Mouse (Mus musculus) intestine, embryonic 14.5 days (tissue): ENCODE data around the gene Ston2. TPM values are rescaled to one million over a fixed set of nuclear protein-coding genes. Genes with fewer than 3 reads are reported as not detected.

Source experiments
- ATAC-seq: fragments of 200-750 bp; cut with Nextera tagmentation; replicated peaks from 2 replicates; pipeline ENCODE4 v1.8.0; 2017; ENCODE audit warnings: low read depth, moderate number of reproducible peaks, moderate TSS enrichment, moderate library complexity; ENCODE audit not compliant: low FRiP score, low TSS enrichment
- DNase-seq: peaks from one replicate; pipeline ENCODE4 v3.0.0-alpha.2; 2018; ENCODE audit warnings: low spot score
- H3K27ac ChIP-seq: fragments of 300-500 bp; sonication (generic); 2 replicates; pipeline ENCODE4 v1.5.1; 2014; ENCODE audit warnings: low read depth, mild to moderate bottlenecking, control low read depth
- H3K27me3 ChIP-seq: fragments of 300-500 bp; sonication (generic); replicated peaks from 2 replicates; pipeline ENCODE4 v1.6.1; 2014; ENCODE audit warnings: low read length, control low read depth; ENCODE audit not compliant: control insufficient read depth, insufficient read depth
- H3K36me3 ChIP-seq: fragments of 300-500 bp; sonication (generic); 2 replicates; pipeline ENCODE4 v1.6.1; 2014; ENCODE audit warnings: low read length, control low read depth; ENCODE audit not compliant: control insufficient read depth, insufficient read depth
- H3K4me1 ChIP-seq: fragments of 300-500 bp; sonication (generic); replicated peaks from 2 replicates; pipeline ENCODE4 v1.6.1; 2014; ENCODE audit warnings: low read length, control low read depth, mixed read lengths; ENCODE audit not compliant: control insufficient read depth, insufficient read depth
- H3K4me2 ChIP-seq: fragments of 300-500 bp; sonication (generic); 2 replicates; pipeline ENCODE4 v1.6.1; 2014; ENCODE audit warnings: low read length
- H3K4me3 ChIP-seq: fragments of 300-500 bp; sonication (generic); 2 replicates; pipeline ENCODE4 v1.5.1; 2014; ENCODE audit warnings: low read depth, low read length, control low read depth, mixed read lengths
- H3K9ac ChIP-seq: fragments of 300-500 bp; sonication (generic); 2 replicates; pipeline ENCODE4 v1.6.1; 2014; ENCODE audit warnings: mild to moderate bottlenecking, low read length
- H3K9me3 ChIP-seq: fragments of 300-500 bp; sonication (generic); 2 replicates; pipeline ENCODE4 v1.6.1; 2016; ENCODE audit warnings: low read length, control low read depth; ENCODE audit not compliant: control insufficient read depth
- WGBS: fragments of 180-500 bp; shearing (Covaris S2); extraction: QIAGEN DNeasy Blood & Tissue Kit; methylation state at CpG from one replicate; pipeline ENCODE4 v1.1.7; 2014; 5-methylcytosine and 5-hydroxymethylcytosine counted together
- polyA plus RNA-seq: library from polyadenylated mRNA; unstranded; fragments of >200 nt; fragmentation: Nextera tagmentation; extraction: Ambion mirVana; gene quantifications from 2 replicates; pipeline ENCODE4 v1.2.1, GENCODE M21; 2014

The Ston2 gene
- polyA plus RNA-seq, 1 experiment from 2014 or later, result 7.3 TPM

- Histone ChIP-seq H3K27ac (no peak overlapping the region), H3K4me1 (peaks cover 10% of the 10 kb centered on the region), H3K4me2 (no peak overlapping the region), H3K4me3 (no peak overlapping the region), H3K9me3 (0 out of 2 replicates have a peak, but pooled peaks cover 4% of the 10 kb centered on the region), H3K36me3 (0 out of 2 replicates have a peak, but pooled peaks cover 2% of the 10 kb centered on the region), H3K27me3 (no peaks in the 10 kb centered on the region), H3K9ac (no peak overlapping the region)
- DNase-seq, result no peak
- WGBS, result 73% methylated on average over 7 of the region's 7 CpGs
- no peak for ATAC-seq
Observed at GRCm38 (mm10) chr12:91643221-91643620, 145.0 kb downstream of the Ston2 start.

GRCm38 (mm10) chr12:91642426-91643093 lies 145.6 kb downstream of the Ston2 start:
- Histone ChIP-seq H3K27ac (no peak overlapping the region), H3K4me3 (no peak overlapping the region), H3K4me2 (no peak overlapping the region), H3K9me3 (0 out of 2 replicates have a peak, but pooled peaks cover 1% of the 10 kb centered on the region), H3K36me3 (no peaks in the 10 kb centered on the region), H3K9ac (no peak overlapping the region), H3K4me1 (peaks cover 10% of the 10 kb centered on the region), H3K27me3 (no peaks in the 10 kb centered on the region)
- WGBS, result 76% methylated on average over 12 of the region's 12 CpGs
- DNase-seq, result no peak
- no peak for ATAC-seq

DNA sequence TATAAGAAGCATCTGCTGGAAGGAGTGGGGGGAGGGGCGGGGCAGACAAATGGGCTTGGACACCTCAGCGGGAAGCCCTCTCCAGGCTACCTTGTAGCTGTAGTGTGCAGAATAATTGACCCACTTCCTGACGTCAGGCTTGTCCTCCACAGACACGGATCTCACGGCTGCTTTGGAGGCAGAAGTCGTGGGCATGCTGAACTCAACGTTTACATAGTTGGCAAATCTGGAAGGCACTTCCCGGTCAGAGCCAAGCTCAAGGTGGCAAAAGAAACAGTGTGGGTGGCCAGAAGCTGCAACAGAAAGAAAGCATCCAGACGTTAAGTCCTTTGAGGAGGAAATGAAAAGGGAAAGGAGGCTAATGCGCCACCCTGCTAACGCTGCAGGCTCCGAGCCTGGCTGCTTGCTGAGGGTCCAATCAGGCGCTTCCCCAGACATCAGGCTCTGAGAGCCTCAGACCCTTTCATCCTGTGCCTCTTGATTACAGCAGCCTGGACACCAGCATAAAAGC lies 146.5 kb downstream of the Ston2 start:
- DNase-seq (no peak), ATAC-seq (peak; percentile 45; the same call in 1 of the 2 replicates)
- Histone ChIP-seq H3K4me3 (peak overlapping the region; percentile 23; the same call in 1 of the 2 replicates), H3K4me1 (peaks cover 10% of the 10 kb centered on the region), H3K9ac (no peak overlapping the region), H3K27me3 (no peaks in the 10 kb centered on the region), H3K9me3 (no peaks in the 10 kb centered on the region), H3K27ac (no peak overlapping the region; the same call in 1 of the 2 replicates), H3K4me2 (peak overlapping the region; percentile 47), H3K36me3 (no peaks in the 10 kb centered on the region)
- 28% methylated on average over 13 of the region's 13 CpGs for WGBS

- Histone ChIP-seq H3K4me2 (peak overlapping the region; percentile 47), H3K9ac (no peak overlapping the region), H3K27ac (no peak overlapping the region), H3K36me3 (no peaks in the 10 kb centered on the region), H3K4me3 (no peak overlapping the region), H3K9me3 (no peaks in the 10 kb centered on the region), H3K4me1 (peaks cover 10% of the 10 kb centered on the region), H3K27me3 (no peaks in the 10 kb centered on the region)
- WGBS, result 54% methylated on average over 7 of the region's 7 CpGs
- ATAC-seq (no peak), DNase-seq (no peak)
Observed at GRCm38 (mm10) chr12:91641133-91641532, 147.1 kb downstream of the Ston2 start.

- 42% methylated on average over 7 of the region's 7 CpGs for WGBS
- ATAC-seq (no peak), DNase-seq (no peak)
- Histone ChIP-seq H3K27ac (no peak overlapping the region), H3K27me3 (no peaks in the 10 kb centered on the region), H3K4me3 (no peak overlapping the region), H3K9ac (no peak overlapping the region), H3K4me2 (no peak overlapping the region), H3K9me3 (no peaks in the 10 kb centered on the region), H3K36me3 (no peaks in the 10 kb centered on the region), H3K4me1 (peaks cover 10% of the 10 kb centered on the region)
Observed at GRCm38 (mm10) chr12:91640712-91641111, 147.5 kb downstream of the Ston2 start.

DNA sequence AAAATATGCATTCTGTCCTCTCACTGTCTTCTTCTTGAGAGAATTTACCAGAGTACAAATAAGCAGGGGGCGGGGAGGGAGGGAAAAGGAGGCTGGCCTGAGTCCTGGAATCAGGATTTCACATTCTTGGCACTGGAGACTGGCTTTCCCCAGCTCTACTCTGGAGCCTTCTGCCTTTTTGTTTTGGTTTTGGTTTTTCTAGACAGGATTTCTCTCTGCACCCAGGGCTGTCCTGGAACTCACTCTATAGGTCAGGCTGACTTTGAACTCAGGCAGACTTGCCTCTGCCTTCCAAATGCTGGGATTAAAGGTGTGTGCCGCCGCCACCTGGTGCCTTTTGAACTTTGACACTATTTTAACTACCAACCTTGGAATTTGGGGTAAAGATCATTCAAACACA lies 149.8 kb downstream of the Ston2 start:
- H3K36me3 ChIP-seq, result no peaks in the 10 kb centered on the region
- DNase-seq, result no peak
- 84% methylated on average over 3 of the region's 3 CpGs for WGBS

DNA sequence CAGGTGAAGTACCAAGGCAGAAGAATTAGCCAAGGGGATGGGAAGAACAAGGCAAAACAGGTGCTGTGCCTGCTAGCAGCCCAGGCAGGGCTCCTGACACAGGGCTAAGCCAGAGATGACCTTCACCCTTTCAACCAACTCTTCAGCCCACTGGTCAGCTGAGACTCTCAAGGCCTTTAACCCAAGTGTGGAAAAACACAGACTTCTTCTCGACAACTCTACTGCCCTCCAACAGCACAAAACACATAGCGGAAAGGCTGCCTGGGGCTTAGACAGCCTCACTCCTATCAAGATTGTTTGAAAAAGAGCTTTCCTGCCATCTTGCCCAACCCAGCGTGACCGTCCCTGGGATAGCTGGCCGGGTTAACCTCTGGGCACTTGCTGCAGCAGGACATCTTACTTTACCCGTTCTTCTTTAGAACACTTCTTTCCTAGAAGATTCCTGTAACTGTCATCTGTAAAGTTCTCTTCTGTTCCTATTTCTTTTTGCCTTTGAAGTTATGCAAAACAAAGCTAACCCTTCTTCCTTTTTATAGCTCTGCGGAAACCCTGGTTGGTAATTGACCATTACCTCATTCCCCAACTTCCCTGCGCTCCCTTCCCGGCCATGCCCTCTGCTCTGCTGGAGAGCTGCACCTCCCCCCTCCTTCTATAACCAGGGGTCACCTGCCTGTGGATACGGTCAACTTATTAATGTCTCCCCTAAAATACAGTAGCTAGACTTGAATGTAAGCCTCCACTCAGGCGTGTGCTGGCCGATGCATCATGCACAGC lies 150.9 kb downstream of the Ston2 start:
- Histone ChIP-seq H3K27me3 (no peaks in the 10 kb centered on the region), H3K4me1 (peaks cover 10% of the 10 kb centered on the region), H3K9ac (no peak overlapping the region), H3K9me3 (no peaks in the 10 kb centered on the region), H3K4me3 (no peak overlapping the region), H3K36me3 (no peaks in the 10 kb centered on the region), H3K4me2 (no peak overlapping the region), H3K27ac (no peak overlapping the region)
- 73% methylated on average over 12 of the region's 12 CpGs for WGBS
- DNase-seq (no peak), ATAC-seq (no peak)

More for the DNA sequence above, 149.8 kb downstream of the Ston2 start:
- Histone ChIP-seq H3K27me3 (no peaks in the 10 kb centered on the region), H3K4me1 (peaks cover 10% of the 10 kb centered on the region), H3K4me3 (no peak overlapping the region), H3K9ac (no peak overlapping the region), H3K9me3 (no peaks in the 10 kb centered on the region), H3K27ac (no peak overlapping the region), H3K4me2 (no peak overlapping the region)
- ATAC-seq, result no peak

GRCm38 (mm10) chr12:91626482-91626881 lies 161.7 kb downstream of the Ston2 start:
- Histone ChIP-seq H3K9ac (no peak overlapping the region), H3K36me3 (no peaks in the 10 kb centered on the region), H3K4me1 (0 out of 2 replicates have a peak, but pooled peaks cover 3% of the 10 kb centered on the region), H3K9me3 (no peaks in the 10 kb centered on the region), H3K27ac (no peak overlapping the region), H3K27me3 (no peaks in the 10 kb centered on the region), H3K4me3 (no peak overlapping the region), H3K4me2 (no peak overlapping the region)
- DNase-seq, result no peak
- WGBS, result 93% methylated on average over 5 of the region's 5 CpGs
- ATAC-seq, result no peak
